Mouse (Mus musculus): ENCODE measurements at regions not wholly inside any gene's neighbourhood (a gene's known extent, or its start where the extent isn't known, plus 50 kb on each side); places are given as distances from the start of the nearest gene placed in this dataset.

- peaks cover 5% of the 10 kb centered on the region; the same call in 1 of the 2 replicates for H3K4me1 ChIP-seq (ENCODE audit: insufficient read depth, low read length)
- H3K36me3 ChIP-seq (ENCODE audit: insufficient read depth, low read length) = no peaks in the 10 kb centered on the region
- H3K27me3 ChIP-seq (ENCODE audit: insufficient read depth, low read length) = no peaks in the 10 kb centered on the region
- no peaks in the 10 kb centered on the region for H3K9me3 ChIP-seq (ENCODE audit: low read length)
- H3K27ac ChIP-seq (ENCODE audit: low read length) = no peak overlapping the region
- no peak overlapping the region for H3K4me2 ChIP-seq (replicated peaks; ENCODE audit: low read depth, low read length)
- WGBS = 50% methylated on average over 10 of the region's 10 CpGs
- 0 out of 2 replicates have a peak overlapping the region, but pooled peaks have one; percentile 4 for H3K9ac ChIP-seq (replicated peaks; ENCODE audit: low read length)
- no peak overlapping the region for H3K4me3 ChIP-seq (ENCODE audit: low read length)
- ATAC-seq (ENCODE audit: low FRiP score, low TSS enrichment) = no peak
These were observed 391.1 kb upstream of the Id4 start for GRCm38 (mm10) chr13:47869670-47870532.

- H3K9ac ChIP-seq (replicated peaks; ENCODE audit: low read length) = no peak overlapping the region
- no peak for ATAC-seq (ENCODE audit: low FRiP score, low TSS enrichment)
- H3K9me3 ChIP-seq (ENCODE audit: low read length) = no peaks in the 10 kb centered on the region
- H3K4me1 ChIP-seq (ENCODE audit: insufficient read depth, low read length) = peaks cover 5% of the 10 kb centered on the region; the same call in 1 of the 2 replicates
- WGBS = 35% methylated on average over 11 of the region's 11 CpGs
- H3K36me3 ChIP-seq (ENCODE audit: insufficient read depth, low read length) = no peaks in the 10 kb centered on the region
- no peak overlapping the region for H3K4me2 ChIP-seq (replicated peaks; ENCODE audit: low read depth, low read length)
- no peak overlapping the region for H3K4me3 ChIP-seq (ENCODE audit: low read length)
- H3K27ac ChIP-seq (ENCODE audit: low read length) = no peak overlapping the region
- H3K27me3 ChIP-seq (ENCODE audit: insufficient read depth, low read length) = no peaks in the 10 kb centered on the region
These were observed 388.4 kb upstream of the Id4 start for GRCm38 (mm10) chr13:47872645-47873044.

- no peak overlapping the region for H3K4me3 ChIP-seq (ENCODE audit: low read length)
- no peak overlapping the region for H3K9ac ChIP-seq (replicated peaks; ENCODE audit: low read length)
- no peaks in the 10 kb centered on the region for H3K36me3 ChIP-seq (ENCODE audit: insufficient read depth, low read length)
- H3K4me2 ChIP-seq (replicated peaks; ENCODE audit: low read depth, low read length) = no peak overlapping the region
- ATAC-seq (ENCODE audit: low FRiP score, low TSS enrichment) = no peak
- H3K27me3 ChIP-seq (ENCODE audit: insufficient read depth, low read length) = no peaks in the 10 kb centered on the region
- no peak overlapping the region for H3K27ac ChIP-seq (ENCODE audit: low read length)
- WGBS = 87% methylated on average over 4 of the region's 4 CpGs
- H3K4me1 ChIP-seq (ENCODE audit: insufficient read depth, low read length) = no peaks in the 10 kb centered on the region
- H3K9me3 ChIP-seq (ENCODE audit: low read length) = no peaks in the 10 kb centered on the region
These were observed 368.5 kb upstream of the Id4 start for GRCm38 (mm10) chr13:47892569-47892968.

DNA sequence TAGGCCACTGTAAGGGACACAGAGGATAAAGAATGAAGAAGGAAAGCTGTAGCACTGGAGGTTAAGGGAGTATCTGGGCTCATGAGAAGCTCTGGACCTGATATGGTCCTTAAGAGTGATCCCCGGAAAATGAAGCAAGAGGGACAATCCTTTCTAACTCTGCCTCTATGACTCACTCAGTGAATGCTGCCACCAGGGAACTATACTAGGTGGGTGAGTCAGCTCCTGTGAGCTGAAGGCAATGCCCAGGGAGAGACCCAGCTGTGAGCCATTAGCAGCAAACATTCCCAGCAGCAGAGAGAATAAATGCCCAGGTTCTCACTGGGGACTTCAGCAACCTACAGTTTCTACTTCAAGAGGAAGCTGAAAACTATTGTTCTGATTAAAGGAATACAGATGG, 366.7 kb upstream of the Id4 start:
- Histone ChIP-seq H3K4me1 (ENCODE audit: insufficient read depth, low read length) (no peaks in the 10 kb centered on the region), H3K9ac (replicated peaks; ENCODE audit: low read length) (no peak overlapping the region), H3K27me3 (ENCODE audit: insufficient read depth, low read length) (no peaks in the 10 kb centered on the region), H3K4me3 (ENCODE audit: low read length) (no peak overlapping the region), H3K9me3 (ENCODE audit: low read length) (no peaks in the 10 kb centered on the region; the same call in 1 of the 2 replicates), H3K27ac (ENCODE audit: low read length) (no peak overlapping the region), H3K4me2 (replicated peaks; ENCODE audit: low read depth, low read length) (no peak overlapping the region), H3K36me3 (ENCODE audit: insufficient read depth, low read length) (no peaks in the 10 kb centered on the region)
- ATAC-seq (ENCODE audit: low FRiP score, low TSS enrichment) = no peak
- 74% methylated on average over 1 of the region's 1 CpGs for WGBS

DNA sequence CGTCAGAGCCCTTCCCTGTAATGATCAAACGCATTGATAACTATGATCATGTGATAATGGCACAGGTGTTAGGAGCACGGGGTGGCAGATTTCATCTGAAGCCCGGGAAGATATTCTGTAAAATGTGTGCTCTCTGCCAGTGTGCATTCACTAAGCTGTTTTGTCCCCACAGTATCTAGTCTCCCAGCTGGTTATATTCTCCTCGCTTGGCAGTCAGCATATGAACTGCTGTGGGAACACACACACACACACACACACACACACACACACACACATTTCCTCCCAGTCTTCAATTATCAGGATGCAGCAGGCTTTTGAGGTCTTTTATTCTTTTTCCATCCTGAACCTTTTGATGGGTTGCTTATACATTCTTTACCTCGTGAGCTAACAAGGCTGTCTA, 365.8 kb upstream of the Id4 start:
- Histone ChIP-seq H3K9ac (replicated peaks; ENCODE audit: low read length) (no peak overlapping the region), H3K36me3 (ENCODE audit: insufficient read depth, low read length) (no peaks in the 10 kb centered on the region), H3K4me2 (replicated peaks; ENCODE audit: low read depth, low read length) (no peak overlapping the region), H3K9me3 (ENCODE audit: low read length) (no peaks in the 10 kb centered on the region; the same call in 1 of the 2 replicates), H3K27ac (ENCODE audit: low read length) (no peak overlapping the region), H3K27me3 (ENCODE audit: insufficient read depth, low read length) (no peaks in the 10 kb centered on the region), H3K4me3 (ENCODE audit: low read length) (no peak overlapping the region), H3K4me1 (ENCODE audit: insufficient read depth, low read length) (no peaks in the 10 kb centered on the region)
- ATAC-seq (ENCODE audit: low FRiP score, low TSS enrichment) = no peak
- 82% methylated on average over 6 of the region's 6 CpGs for WGBS

- WGBS = 87% methylated on average over 4 of the region's 4 CpGs
- ATAC-seq (ENCODE audit: low FRiP score, low TSS enrichment) = no peak
- Histone ChIP-seq H3K4me3 (ENCODE audit: low read length) (no peak overlapping the region), H3K36me3 (ENCODE audit: insufficient read depth, low read length) (no peaks in the 10 kb centered on the region), H3K27me3 (ENCODE audit: insufficient read depth, low read length) (no peaks in the 10 kb centered on the region), H3K9me3 (ENCODE audit: low read length) (no peaks in the 10 kb centered on the region; the same call in 1 of the 2 replicates), H3K9ac (replicated peaks; ENCODE audit: low read length) (no peak overlapping the region), H3K4me1 (ENCODE audit: insufficient read depth, low read length) (no peaks in the 10 kb centered on the region), H3K4me2 (replicated peaks; ENCODE audit: low read depth, low read length) (no peak overlapping the region), H3K27ac (ENCODE audit: low read length) (no peak overlapping the region)
These were observed 364.4 kb upstream of the Id4 start for GRCm38 (mm10) chr13:47896646-47897045.

GRCm38 (mm10) chr13:47909851-47910530, 351.0 kb upstream of the Id4 start:
- no peak for ATAC-seq (ENCODE audit: low FRiP score, low TSS enrichment)
- 58% methylated on average over 9 of the region's 9 CpGs for WGBS
- H3K9ac ChIP-seq (replicated peaks; ENCODE audit: low read length) = no peak overlapping the region

DNA sequence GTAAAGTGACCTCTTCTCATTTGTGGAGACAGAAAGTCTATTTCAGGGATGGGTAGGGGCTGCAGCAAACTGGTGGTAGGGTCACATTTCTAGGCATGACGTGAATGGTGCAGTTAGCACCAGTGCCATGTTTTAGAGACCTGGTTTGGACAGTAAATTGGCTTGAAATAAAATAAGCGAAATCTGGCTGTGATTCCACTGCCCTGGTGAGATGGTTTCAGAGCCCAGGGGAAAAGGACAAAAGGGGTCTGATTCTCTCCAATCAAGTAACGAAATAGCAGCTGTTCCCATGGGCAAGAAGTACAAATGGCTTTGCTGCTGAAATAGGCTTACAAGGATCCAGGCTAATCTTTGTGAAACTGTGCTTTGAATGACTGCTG, 350.5 kb upstream of the Id4 start:
- Histone ChIP-seq H3K27ac (ENCODE audit: low read length) (no peak overlapping the region), H3K4me1 (ENCODE audit: insufficient read depth, low read length) (no peaks in the 10 kb centered on the region; the same call in 1 of the 2 replicates), H3K9me3 (ENCODE audit: low read length) (no peaks in the 10 kb centered on the region), H3K9ac (replicated peaks; ENCODE audit: low read length) (no peak overlapping the region), H3K4me2 (replicated peaks; ENCODE audit: low read depth, low read length) (no peak overlapping the region), H3K27me3 (ENCODE audit: insufficient read depth, low read length) (no peaks in the 10 kb centered on the region), H3K36me3 (ENCODE audit: insufficient read depth, low read length) (no peaks in the 10 kb centered on the region), H3K4me3 (ENCODE audit: low read length) (no peak overlapping the region)
- 63% methylated on average over 3 of the region's 3 CpGs for WGBS
- ATAC-seq (ENCODE audit: low FRiP score, low TSS enrichment) = no peak

More at GRCm38 (mm10) chr13:47909851-47910530, 351.0 kb upstream of the Id4 start:
- Histone ChIP-seq H3K27ac (ENCODE audit: low read length) (no peak overlapping the region), H3K4me3 (ENCODE audit: low read length) (no peak overlapping the region), H3K4me2 (replicated peaks; ENCODE audit: low read depth, low read length) (no peak overlapping the region), H3K4me1 (ENCODE audit: insufficient read depth, low read length) (no peaks in the 10 kb centered on the region; the same call in 1 of the 2 replicates), H3K9me3 (ENCODE audit: low read length) (no peaks in the 10 kb centered on the region), H3K27me3 (ENCODE audit: insufficient read depth, low read length) (no peaks in the 10 kb centered on the region), H3K36me3 (ENCODE audit: insufficient read depth, low read length) (no peaks in the 10 kb centered on the region)

GRCm38 (mm10) chr13:47916456-47916855, 344.6 kb upstream of the Id4 start:
- H3K36me3 ChIP-seq (ENCODE audit: insufficient read depth, low read length) = no peaks in the 10 kb centered on the region
- no peaks in the 10 kb centered on the region for H3K4me1 ChIP-seq (ENCODE audit: insufficient read depth, low read length)
- no peaks in the 10 kb centered on the region for H3K9me3 ChIP-seq (ENCODE audit: low read length)
- WGBS = 86% methylated on average over 8 of the region's 8 CpGs
- H3K27me3 ChIP-seq (ENCODE audit: insufficient read depth, low read length) = no peaks in the 10 kb centered on the region
- H3K9ac ChIP-seq (replicated peaks; ENCODE audit: low read length) = no peak overlapping the region
- no peak overlapping the region for H3K27ac ChIP-seq (ENCODE audit: low read length)
- ATAC-seq (ENCODE audit: low FRiP score, low TSS enrichment) = no peak
- H3K4me3 ChIP-seq (ENCODE audit: low read length) = no peak overlapping the region
- H3K4me2 ChIP-seq (replicated peaks; ENCODE audit: low read depth, low read length) = no peak overlapping the region

GRCm38 (mm10) chr13:47917370-47917769, 343.7 kb upstream of the Id4 start:
- Histone ChIP-seq H3K4me2 (replicated peaks; ENCODE audit: low read depth, low read length) (no peak overlapping the region), H3K9ac (replicated peaks; ENCODE audit: low read length) (no peak overlapping the region), H3K36me3 (ENCODE audit: insufficient read depth, low read length) (no peaks in the 10 kb centered on the region), H3K4me3 (ENCODE audit: low read length) (no peak overlapping the region), H3K9me3 (ENCODE audit: low read length) (no peaks in the 10 kb centered on the region), H3K27ac (ENCODE audit: low read length) (no peak overlapping the region), H3K4me1 (ENCODE audit: insufficient read depth, low read length) (no peaks in the 10 kb centered on the region), H3K27me3 (ENCODE audit: insufficient read depth, low read length) (no peaks in the 10 kb centered on the region)
- no peak for ATAC-seq (ENCODE audit: low FRiP score, low TSS enrichment)
- 91% methylated on average over 3 of the region's 3 CpGs for WGBS
